Mouse (Mus musculus) G1E (cell line): ENCODE results near the gene Ttll11.

Experiments used
- CTCF ChIP-seq: IDR thresholded peaks from 2 replicates; pipeline ENCODE4 v1.5.1; 2012; ENCODE audit warnings: low read depth, low read length, inconsistent platforms, mixed read lengths
- GATA1 ChIP-seq: IDR thresholded peaks from 2 replicates; pipeline ENCODE4 v1.6.1; 2012; ENCODE audit warnings: borderline replicate concordance, low read length, inconsistent platforms, mixed read lengths
- GATA2 ChIP-seq: IDR thresholded peaks from 2 replicates; pipeline ENCODE4 v1.6.1; 2012; ENCODE audit warnings: low read depth, low read length, inconsistent platforms, borderline replicate concordance
- POLR2AphosphoS5 ChIP-seq: IDR thresholded peaks from 2 replicates; pipeline ENCODE4 v1.6.1; 2012; ENCODE audit warnings: low read depth, low read length, inconsistent platforms; ENCODE audit not compliant: insufficient replicate concordance
- TAL1 ChIP-seq: conservative IDR thresholded peaks from 2 replicates; pipeline ENCODE4 v1.6.1; 2012; ENCODE audit warnings: low read depth, low read length, inconsistent platforms, mixed read lengths

DNA sequence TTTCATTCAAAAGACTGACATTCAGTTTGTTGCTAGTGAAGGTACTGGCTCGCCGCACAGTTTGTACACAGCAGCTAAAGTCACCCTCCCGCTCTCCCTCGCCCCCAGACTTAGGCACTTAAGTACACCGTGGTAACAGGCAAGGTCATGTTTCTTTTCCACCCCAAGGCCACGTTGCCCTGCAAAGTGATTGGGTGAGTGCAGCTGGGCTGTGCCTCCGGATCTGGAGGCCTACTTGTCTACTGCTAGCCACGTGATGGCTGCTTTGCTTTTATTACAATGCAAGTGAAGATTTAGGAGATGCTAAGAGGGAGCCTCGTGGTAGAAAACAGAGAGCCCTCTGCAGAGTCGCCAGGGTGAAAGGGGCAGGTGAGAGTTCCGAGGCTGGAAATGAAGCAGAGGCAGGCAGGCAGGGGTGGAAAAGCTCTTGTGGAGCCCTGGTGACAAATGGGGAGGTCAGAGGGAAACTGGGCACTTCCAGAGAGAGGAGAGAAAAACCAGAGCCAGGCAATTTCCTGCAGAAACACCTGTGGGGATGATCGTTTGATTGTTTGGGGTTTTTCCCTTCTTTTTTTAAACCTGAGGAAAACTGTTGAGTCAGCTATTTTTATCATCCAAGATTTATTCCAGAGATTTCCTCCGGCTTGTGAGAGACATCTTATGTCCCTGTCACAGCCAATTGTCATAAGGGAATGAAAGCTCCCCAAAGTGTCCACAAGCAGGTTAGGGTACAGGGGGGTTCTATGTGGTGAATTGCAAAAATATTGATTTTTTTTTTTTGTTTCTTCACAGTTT lies 135.6 kb downstream of the Ttll11 start:
- TF ChIP-seq CTCF, result no peak
- TF ChIP-seq GATA1, result no peak
- TF ChIP-seq POLR2AphosphoS5, result no peak
- no peak for TF ChIP-seq TAL1
- no peak for TF ChIP-seq GATA2
